Mouse (Mus musculus) MEL (cell line): ENCODE data around the gene Batf2. TPM values are rescaled to one million over a fixed set of nuclear protein-coding genes. Genes with fewer than 3 reads are reported as not detected.

Source experiments
- DNase-seq: peaks from one replicate; pipeline ENCODE4 v3.0.0; 2011; ENCODE audit warnings: low read depth, low spot score
- H3K27ac ChIP-seq: 2 replicates; pipeline ENCODE4 v1.5.1; 2012; ENCODE audit warnings: low read depth, mild to moderate bottlenecking, control low read depth, low read length, moderate library complexity; ENCODE audit not compliant: control insufficient read depth
- H3K27me3 ChIP-seq, 2 experiments: fragments of 150-350 bp in 1 of 2; sonication (generic) in 1 of 2; 2 replicates each; pipeline ENCODE4 v1.6.1; 2012; ENCODE audit warnings: low read length in 2 of 2, mild to moderate bottlenecking in 2 of 2, improper control_type of control experiment in 1 of 2, moderate library complexity in 1 of 2; ENCODE audit not compliant: insufficient read depth in 2 of 2, control insufficient read depth in 1 of 2
- H3K36me3 ChIP-seq, 2 experiments: 2 replicates each; pipeline ENCODE4 v1.6.1; 2012 to 2014; ENCODE audit warnings: low read length in 2 of 2, improper control_type of control experiment in 1 of 2, inconsistent platforms in 1 of 2, mild to moderate bottlenecking in 1 of 2; ENCODE audit not compliant: insufficient read depth in 2 of 2, control insufficient read depth in 1 of 2
- H3K4me1 ChIP-seq, 2 experiments: fragments of 150-350 bp in 1 of 2; sonication (generic) in 1 of 2; 2 replicates each; pipeline ENCODE4 v1.6.1; 2012; ENCODE audit warnings: low read length in 2 of 2, improper control_type of control experiment in 1 of 2, mild to moderate bottlenecking in 1 of 2; ENCODE audit not compliant: insufficient read depth in 2 of 2, control insufficient read depth in 1 of 2
- H3K4me3 ChIP-seq, 2 experiments: fragments of 150-350 bp in 1 of 2; sonication (generic) in 1 of 2; 2 replicates each; pipeline ENCODE4 v1.5.1; 2012; ENCODE audit warnings: low read depth in 2 of 2, low read length in 2 of 2, mild to moderate bottlenecking in 2 of 2, moderate library complexity in 2 of 2, control low read depth in 1 of 2, improper control_type of control experiment in 1 of 2; ENCODE audit not compliant: control insufficient read depth in 1 of 2, insufficient read depth in 1 of 2
- H3K79me2 ChIP-seq: 2 replicates; pipeline ENCODE4 v1.6.1; 2012; ENCODE audit warnings: mild to moderate bottlenecking, low read length, moderate library complexity; ENCODE audit not compliant: control insufficient read depth, poor library complexity, insufficient read depth
- H3K9ac ChIP-seq: 2 replicates; pipeline ENCODE4 v1.6.1; 2012; ENCODE audit warnings: low read depth, mild to moderate bottlenecking, control low read depth, low read length, moderate library complexity; ENCODE audit not compliant: control insufficient read depth, poor library complexity, severe bottlenecking
- H3K9me3 ChIP-seq: fragments of 150-350 bp; sonication (generic); replicated peaks from 2 replicates; pipeline ENCODE4 v1.6.1; 2012; ENCODE audit warnings: mild to moderate bottlenecking, low read length, improper control_type of control experiment, moderate library complexity; ENCODE audit not compliant: insufficient read depth
- BHLHE40 ChIP-seq: IDR thresholded peaks from 2 replicates; pipeline ENCODE4 v1.6.1; 2012; ENCODE audit warnings: low read depth, mild to moderate bottlenecking, inconsistent platforms, low read length, improper control_type of control experiment, borderline replicate concordance
- CHD1 ChIP-seq: IDR thresholded peaks from 2 replicates; pipeline ENCODE4 v1.6.1; 2012; ENCODE audit warnings: low read depth, mild to moderate bottlenecking, inconsistent platforms, low read length, improper control_type of control experiment
- CHD2 ChIP-seq: IDR thresholded peaks from 2 replicates; pipeline ENCODE4 v1.6.1; 2011; ENCODE audit warnings: low read length, improper control_type of control experiment
- CTCF ChIP-seq, 3 experiments: IDR thresholded peaks in 2 of 3; conservative IDR thresholded peaks in 1 of 3; 2 replicates each; pipeline ENCODE4 v1.5.1; 2011 to 2012; ENCODE audit warnings: low read length in 3 of 3, low read depth in 2 of 3, mild to moderate bottlenecking in 2 of 3, improper control_type of control experiment in 1 of 3, inconsistent platforms in 1 of 3, mixed read lengths in 1 of 3, moderate library complexity in 1 of 3; ENCODE audit not compliant: control insufficient read depth in 1 of 3, insufficient read depth in 1 of 3, poor library complexity in 1 of 3, severe bottlenecking in 1 of 3
- E2F4 ChIP-seq: IDR thresholded peaks from 2 replicates; pipeline ENCODE4 v1.6.1; 2011; ENCODE audit warnings: low read depth, low read length, improper control_type of control experiment, borderline replicate concordance
- EP300 ChIP-seq, 2 experiments: IDR thresholded peaks; 2 replicates each; pipeline ENCODE4 v1.6.1; 2011; ENCODE audit warnings: improper control_type of control experiment in 2 of 2, low read length in 2 of 2, low read depth in 1 of 2, mild to moderate bottlenecking in 1 of 2
- ETS1 ChIP-seq: IDR thresholded peaks from 2 replicates; pipeline ENCODE4 v1.6.1; 2012; ENCODE audit warnings: low read depth, mild to moderate bottlenecking, inconsistent platforms, low read length, improper control_type of control experiment, moderate library complexity
- GATA1 ChIP-seq: IDR thresholded peaks from 2 replicates; pipeline ENCODE4 v1.6.1; 2011; ENCODE audit warnings: low read depth, low read length, improper control_type of control experiment
- HCFC1 ChIP-seq: IDR thresholded peaks from 2 replicates; pipeline ENCODE4 v1.6.1; 2012; ENCODE audit warnings: low read depth, mild to moderate bottlenecking, inconsistent platforms, low read length, improper control_type of control experiment, moderate library complexity
- KAT2A ChIP-seq: conservative IDR thresholded peaks from 2 replicates; pipeline ENCODE4 v1.6.1; 2012; ENCODE audit warnings: low read depth, low read length, improper control_type of control experiment, inconsistent platforms
- MXI1 ChIP-seq: IDR thresholded peaks from 2 replicates; pipeline ENCODE4 v1.6.1; 2011; ENCODE audit warnings: mild to moderate bottlenecking, low read depth, low read length, improper control_type of control experiment
- MYC ChIP-seq: IDR thresholded peaks from 2 replicates; pipeline ENCODE4 v1.6.1; 2011; ENCODE audit warnings: low read depth, mild to moderate bottlenecking, low read length, improper control_type of control experiment, moderate library complexity
- NRF1 ChIP-seq: IDR thresholded peaks from 2 replicates; pipeline ENCODE4 v1.6.1; 2014; ENCODE audit warnings: low read depth, mild to moderate bottlenecking, inconsistent platforms, low read length, improper control_type of control experiment, moderate library complexity; ENCODE audit not compliant: poor library complexity, insufficient read depth, severe bottlenecking
- POLR2A ChIP-seq, 2 experiments: IDR thresholded peaks; 2 replicates each; pipeline ENCODE4 v1.6.1; 2011 to 2012; ENCODE audit warnings: low read length in 2 of 2, mild to moderate bottlenecking in 2 of 2, control low read depth in 1 of 2, improper control_type of control experiment in 1 of 2, low read depth in 1 of 2, moderate library complexity in 1 of 2; ENCODE audit not compliant: control insufficient read depth in 1 of 2, insufficient read depth in 1 of 2, poor library complexity in 1 of 2
- POLR2AphosphoS2 ChIP-seq: IDR thresholded peaks from 2 replicates; pipeline ENCODE4 v1.6.1; 2011; ENCODE audit warnings: low read length, improper control_type of control experiment
- RAD21 ChIP-seq: IDR thresholded peaks from 2 replicates; pipeline ENCODE4 v1.6.1; 2011; ENCODE audit warnings: mild to moderate bottlenecking, low read depth, low read length, improper control_type of control experiment
- RCOR1 ChIP-seq: IDR thresholded peaks from 2 replicates; pipeline ENCODE4 v1.6.1; 2012; ENCODE audit warnings: low read depth, mild to moderate bottlenecking, inconsistent platforms, low read length, improper control_type of control experiment
- SIN3A ChIP-seq: IDR thresholded peaks from 2 replicates; pipeline ENCODE4 v1.6.1; 2012; ENCODE audit warnings: low read length, improper control_type of control experiment, inconsistent platforms
- SMC3 ChIP-seq: IDR thresholded peaks from 2 replicates; pipeline ENCODE4 v1.6.1; 2011; ENCODE audit warnings: low read depth, low read length, improper control_type of control experiment
- TAL1 ChIP-seq: IDR thresholded peaks from 2 replicates; pipeline ENCODE4 v1.6.1; 2012; ENCODE audit warnings: mild to moderate bottlenecking, inconsistent platforms, low read length, moderate library complexity, mixed read lengths
- TBP ChIP-seq: IDR thresholded peaks from 2 replicates; pipeline ENCODE4 v1.8.0; 2011; ENCODE audit warnings: low read depth, low read length, improper control_type of control experiment
- UBTF ChIP-seq: IDR thresholded peaks from 2 replicates; pipeline ENCODE4 v1.6.1; 2012; ENCODE audit warnings: low read depth, mild to moderate bottlenecking, inconsistent platforms, low read length, improper control_type of control experiment, moderate library complexity, borderline replicate concordance; ENCODE audit not compliant: insufficient read depth
- USF1 ChIP-seq: IDR thresholded peaks from 2 replicates; pipeline ENCODE4 v1.6.1; 2014; ENCODE audit warnings: low read depth, mild to moderate bottlenecking, inconsistent platforms, low read length, improper control_type of control experiment, moderate library complexity
- USF2 ChIP-seq, 2 experiments: IDR thresholded peaks; 2 replicates each; pipeline ENCODE4 v1.6.1; 2011 to 2012; ENCODE audit warnings: improper control_type of control experiment in 2 of 2, low read length in 2 of 2, borderline replicate concordance in 1 of 2, inconsistent platforms in 1 of 2, low read depth in 1 of 2, mild to moderate bottlenecking in 1 of 2; ENCODE audit not compliant: insufficient read depth in 1 of 2
- ZC3H11A ChIP-seq: IDR thresholded peaks from 2 replicates; pipeline ENCODE4 v1.6.1; 2012; ENCODE audit warnings: low read depth, mild to moderate bottlenecking, inconsistent platforms, low read length, improper control_type of control experiment
- ZKSCAN1 ChIP-seq: IDR thresholded peaks from 2 replicates; pipeline ENCODE4 v1.6.1; 2012; ENCODE audit warnings: low read depth, mild to moderate bottlenecking, inconsistent platforms, low read length, improper control_type of control experiment, moderate library complexity
- ZMIZ1 ChIP-seq: IDR thresholded peaks from 2 replicates; pipeline ENCODE4 v1.6.1; 2012; ENCODE audit warnings: low read depth, mild to moderate bottlenecking, inconsistent platforms, low read length, improper control_type of control experiment, moderate library complexity
- polyA plus RNA-seq, 2 experiments: library from polyadenylated mRNA; stranded (reverse) in 1 of 2; unstranded in 1 of 2; fragments of >175 nt in 1 of 2; fragments of >200 nt in 1 of 2; gene quantifications; 2 replicates each; pipeline versions ENCODE4 v1.2.1 to v1.2.4; 2012; ENCODE audit warnings: low replicate concordance in 2 of 2, low read depth in 1 of 2; ENCODE audit not compliant: insufficient read length in 2 of 2, insufficient read depth in 1 of 2, missing spikeins in 1 of 2
- total RNA-seq: library from RNA; depleted of rRNA; stranded (reverse); fragments of 300-350 nt; gene quantifications from 2 replicates; pipeline ENCODE4 v1.2.3, GENCODE M21; 2012

The Batf2 gene
- total and polyA plus RNA-seq, 3 experiments, result 0.19 to 0.60 TPM; not detected in 1

DNA sequence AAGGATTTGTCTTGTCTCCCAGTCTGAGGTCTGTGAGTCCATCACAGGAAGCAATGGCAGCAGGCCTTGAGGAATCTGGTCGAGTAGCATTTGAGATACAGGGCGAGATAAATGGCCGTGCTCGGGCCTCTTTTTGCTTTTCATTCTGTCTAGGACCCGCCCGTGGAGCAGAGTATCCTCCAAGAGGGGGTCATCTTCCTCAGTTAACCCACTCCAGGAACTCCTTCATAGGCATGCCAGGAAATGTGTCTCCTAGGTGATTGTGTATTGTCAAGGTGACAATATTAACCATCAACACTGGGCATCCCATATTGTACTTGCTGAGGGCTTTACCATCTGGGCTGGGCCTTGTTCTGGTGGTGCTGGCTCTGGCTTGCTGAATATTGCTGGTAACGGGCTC lies 46.7 kb upstream of the Batf2 start, which contains the start of gene AC131692.1:
AC131692.1 (plus strand) TSS at position 301 of the 400 bp plus-strand sequence.
- no peak within 1 kb of the TSS for H3K4me3 ChIP-seq

GRCm38 (mm10) chr19:6097847-6098246 lies 42.9 kb upstream of the Batf2 start:
- H3K4me1 ChIP-seq, result peaks cover 10 to 21% of the 10 kb centered on the region in 2 experiments
- no peak overlapping the region for H3K9ac ChIP-seq
- TF ChIP-seq ZKSCAN1 (no peak), NRF1 (no peak), RCOR1 (no peak), UBTF (no peak), ZMIZ1 (no peak), RAD21 (no peak), CTCF (IDR thresholded peaks at IDR 0.05 in 2 of 3, conservative IDR thresholded peaks at IDR 0.05 in 1 of 3; ENCODE audit: control insufficient read depth in 1 of 3, insufficient read depth in 1 of 3, low read depth in 2 of 3, low read length in 3 of 3, poor library complexity in 1 of 3, severe bottlenecking in 1 of 3) (no peak), BHLHE40 (no peak), HCFC1 (no peak), TAL1 (no peak), USF2 (IDR thresholded peaks at IDR 0.05; ENCODE audit: borderline replicate concordance in 1 of 2, insufficient read depth in 1 of 2, low read depth in 1 of 2, low read length in 2 of 2) (no peak), SIN3A (no peak), ETS1 (no peak), SMC3 (no peak), MXI1 (no peak), USF1 (no peak), EP300 (IDR thresholded peaks at IDR 0.05; ENCODE audit: low read depth in 1 of 2, low read length in 2 of 2) (no peak), TBP (no peak), ZC3H11A (no peak)
- TF ChIP-seq, all 39 proteins: peak for 0
- Histone ChIP-seq H3K36me3 (peaks cover 2 to 16% of the 10 kb centered on the region in 2 experiments; a peak in 3 of 4 replicates), H3K27me3 (no peaks in the 10 kb centered on the region), H3K9me3 (no peaks in the 10 kb centered on the region), H3K79me2 (no peaks in the 10 kb centered on the region), H3K4me3 (no peak overlapping the region), H3K27ac (no peak overlapping the region)
- DNase-seq, result no peak

More for the DNA sequence above, 46.7 kb upstream of the Batf2 start, which contains the start of gene AC131692.1:
- Histone ChIP-seq H3K27me3 (no peaks in the 10 kb centered on the region), H3K79me2 (peaks cover 1% of the 10 kb centered on the region; the same call in 1 of the 2 replicates), H3K27ac (no peak within 1 kb of the TSS), H3K36me3 (peaks cover 0 to 15% of the 10 kb centered on the region in 2 experiments; a peak in 2 of 4 replicates), H3K4me1 (no peaks in the 10 kb centered on the region), H3K9ac (no peak within 1 kb of the TSS), H3K9me3 (no peaks in the 10 kb centered on the region)
- no peak for DNase-seq
- no peak for TF ChIP-seq CHD2
- TF ChIP-seq MXI1, result no peak
- TF ChIP-seq GATA1, result no peak
- TF ChIP-seq POLR2A (IDR thresholded peaks at IDR 0.05; ENCODE audit: control insufficient read depth in 1 of 2, insufficient read depth in 1 of 2, low read depth in 1 of 2, low read length in 2 of 2, poor library complexity in 1 of 2), result no peak
- no peak for TF ChIP-seq USF2 (IDR thresholded peaks at IDR 0.05; ENCODE audit: borderline replicate concordance in 1 of 2, insufficient read depth in 1 of 2, low read depth in 1 of 2, low read length in 2 of 2)
- no peak for TF ChIP-seq KAT2A
- TF ChIP-seq ZMIZ1, result no peak
- no peak for TF ChIP-seq POLR2AphosphoS2
- no peak for TF ChIP-seq MYC
- no peak for TF ChIP-seq BHLHE40
- no peak for TF ChIP-seq E2F4
- no peak for TF ChIP-seq CHD1
- TF ChIP-seq HCFC1, result no peak
- no peak for TF ChIP-seq SMC3
